Mouse (Mus musculus): ENCODE data around the gene Abcc8.

GRCm38 (mm10) chr7:46154498-46155488 lies 25.0 kb downstream of the Abcc8 start:
- TF ChIP-seq FLI1 (IDR thresholded peaks at IDR 0.05; ENCODE audit: low read length) (no peak), GATA1 (IDR thresholded peaks at IDR 0.05; ENCODE audit: borderline replicate concordance, low read length) (no peak)

All from megakaryocyte, embryonic 14.5 days (primary cell).